Mouse (Mus musculus): ENCODE data around the gene B4galt3. TPM values are rescaled to one million over a fixed set of nuclear protein-coding genes. Genes with fewer than 3 reads are reported as not detected.
A peak's percentile ranks its signal among the peaks of the same experiment; 100 is the strongest.

The B4galt3 gene
- total and polyA plus RNA-seq, 3 experiments, result 16.8 to 33.1 TPM; not detected in 1

DNA sequence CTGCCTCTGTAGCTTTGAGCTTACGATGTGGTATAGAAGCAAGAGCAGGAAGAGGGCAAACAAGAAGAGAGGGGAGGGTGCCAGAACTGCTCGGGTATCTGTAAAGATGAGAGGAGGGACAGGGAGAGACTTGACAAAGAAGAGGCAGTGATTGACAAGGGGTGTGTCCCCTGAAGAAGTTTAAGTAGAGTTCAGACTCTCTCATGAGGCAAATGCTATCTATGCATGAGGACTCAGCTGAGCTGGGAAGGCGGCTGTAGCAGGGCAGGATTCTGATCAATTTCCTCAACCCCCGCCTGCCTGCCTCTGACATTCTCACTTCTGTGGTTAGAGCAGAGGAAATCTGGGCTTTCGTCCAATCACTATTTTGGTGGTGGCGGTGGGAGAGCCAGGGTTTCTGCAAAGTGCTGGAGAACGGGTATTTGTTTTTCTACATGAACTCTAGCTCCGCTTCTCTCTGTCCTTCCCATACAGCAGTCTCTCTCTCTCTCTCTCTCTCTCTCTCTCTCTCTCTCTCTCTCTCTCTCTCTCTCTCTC, 7.5 kb upstream of the B4galt3 start:
- Histone ChIP-seq H3K36me3 (ENCODE audit: control insufficient read depth in 1 of 2, insufficient read depth in 2 of 2, low read length in 2 of 2) (peaks cover 0 to 9% of the 10 kb centered on the region in 2 experiments; a peak in 2 of 4 replicates), H3K4me1 (ENCODE audit: control insufficient read depth in 1 of 2, insufficient read depth in 2 of 2, low read length in 2 of 2) (peaks cover 4 to 17% of the 10 kb centered on the region in 2 experiments; a peak in 3 of 4 replicates), H3K9me3 (replicated peaks; ENCODE audit: insufficient read depth, low read length) (no peaks in the 10 kb centered on the region), H3K79me2 (ENCODE audit: control insufficient read depth, insufficient read depth, low read length, poor library complexity) (no peaks in the 10 kb centered on the region), H3K4me3 (ENCODE audit: control insufficient read depth in 1 of 2, insufficient read depth in 1 of 2, low read depth in 2 of 2, low read length in 2 of 2) (no peak overlapping the region), H3K27me3 (ENCODE audit: control insufficient read depth in 1 of 2, insufficient read depth in 2 of 2, low read length in 2 of 2) (peaks cover 0 to 2% of the 10 kb centered on the region in 2 experiments; a peak in 3 of 4 replicates), H3K9ac (ENCODE audit: control insufficient read depth, low read depth, low read length, poor library complexity, severe bottlenecking) (no peak overlapping the region), H3K27ac (ENCODE audit: control insufficient read depth, low read depth, low read length) (no peak overlapping the region)
- TF ChIP-seq CHD1 (IDR thresholded peaks at IDR 0.05; ENCODE audit: low read depth, low read length) (no peak), RCOR1 (IDR thresholded peaks at IDR 0.05; ENCODE audit: low read depth, low read length) (peak; percentile 92), JUND (IDR thresholded peaks at IDR 0.05; ENCODE audit: low read depth, low read length) (0 out of 2 replicates have a peak, but pooled peaks have one; percentile 71)
- DNase-seq (ENCODE audit: low read depth, low spot score), result peak; percentile 62

- no peaks in the 10 kb centered on the region for H3K9me3 ChIP-seq (replicated peaks; ENCODE audit: insufficient read depth, low read length)
- H3K36me3 ChIP-seq (ENCODE audit: control insufficient read depth in 1 of 2, insufficient read depth in 2 of 2, low read length in 2 of 2), result peaks cover 0 to 9% of the 10 kb centered on the region in 2 experiments; a peak in 2 of 4 replicates
- H3K27ac ChIP-seq (ENCODE audit: control insufficient read depth, low read depth, low read length), result no peak overlapping the region
- peaks cover 0 to 2% of the 10 kb centered on the region in 2 experiments; a peak in 3 of 4 replicates for H3K27me3 ChIP-seq (ENCODE audit: control insufficient read depth in 1 of 2, insufficient read depth in 2 of 2, low read length in 2 of 2)
- no peak overlapping the region for H3K4me3 ChIP-seq (ENCODE audit: control insufficient read depth in 1 of 2, insufficient read depth in 1 of 2, low read depth in 2 of 2, low read length in 2 of 2)
- H3K79me2 ChIP-seq (ENCODE audit: control insufficient read depth, insufficient read depth, low read length, poor library complexity), result no peaks in the 10 kb centered on the region
- TF ChIP-seq ETS1 (IDR thresholded peaks at IDR 0.05; ENCODE audit: low read depth, low read length) (no peak), MYC (IDR thresholded peaks at IDR 0.05; ENCODE audit: low read depth, low read length) (no peak)
- DNase-seq (ENCODE audit: low read depth, low spot score), result no peak
- H3K4me1 ChIP-seq (ENCODE audit: control insufficient read depth in 1 of 2, insufficient read depth in 2 of 2, low read length in 2 of 2), result peaks cover 4 to 17% of the 10 kb centered on the region in 2 experiments; a peak in 3 of 4 replicates
- no peak overlapping the region for H3K9ac ChIP-seq (ENCODE audit: control insufficient read depth, low read depth, low read length, poor library complexity, severe bottlenecking)
Observed at GRCm38 (mm10) chr1:171263185-171263611, 6.9 kb upstream of the B4galt3 start.

- H3K36me3 ChIP-seq (ENCODE audit: control insufficient read depth in 1 of 2, insufficient read depth in 2 of 2, low read length in 2 of 2), result peaks cover 0 to 11% of the 10 kb centered on the region in 2 experiments; a peak in 2 of 4 replicates
- H3K4me3 ChIP-seq (ENCODE audit: control insufficient read depth in 1 of 2, insufficient read depth in 1 of 2, low read depth in 2 of 2, low read length in 2 of 2), result no peak overlapping the region
- DNase-seq (ENCODE audit: low read depth, low spot score), result no peak
- TF ChIP-seq TBP (IDR thresholded peaks at IDR 0.05; ENCODE audit: low read depth, low read length) (no peak), KAT2A (conservative IDR thresholded peaks at IDR 0.05; ENCODE audit: low read depth, low read length) (no peak), MYC (IDR thresholded peaks at IDR 0.05; ENCODE audit: low read depth, low read length) (no peak), GABPA (IDR thresholded peaks at IDR 0.05; ENCODE audit: low read depth, low read length) (no peak), RCOR1 (IDR thresholded peaks at IDR 0.05; ENCODE audit: low read depth, low read length) (no peak), RAD21 (IDR thresholded peaks at IDR 0.05; ENCODE audit: low read depth, low read length) (peak; percentile 17), CHD2 (IDR thresholded peaks at IDR 0.05; ENCODE audit: low read length) (no peak), USF2 (IDR thresholded peaks at IDR 0.05; ENCODE audit: borderline replicate concordance in 1 of 2, insufficient read depth in 1 of 2, low read depth in 1 of 2, low read length in 2 of 2) (no peak), CTCF (IDR thresholded peaks at IDR 0.05 in 2 of 3, conservative IDR thresholded peaks at IDR 0.05 in 1 of 3; ENCODE audit: control insufficient read depth in 1 of 3, insufficient read depth in 1 of 3, low read depth in 2 of 3, low read length in 3 of 3, poor library complexity in 1 of 3, severe bottlenecking in 1 of 3) (peak in 2 of 3 experiments; percentile 8 to 36; a peak in 2 of 6 replicates), ELF1 (IDR thresholded peaks at IDR 0.05; ENCODE audit: low read depth, low read length) (no peak), NRF1 (IDR thresholded peaks at IDR 0.05; ENCODE audit: insufficient read depth, low read depth, low read length, poor library complexity, severe bottlenecking) (no peak), MAX (IDR thresholded peaks at IDR 0.05; ENCODE audit: low read length) (no peak), SMC3 (IDR thresholded peaks at IDR 0.05; ENCODE audit: low read depth, low read length) (peak; percentile 23)
- H3K27ac ChIP-seq (ENCODE audit: control insufficient read depth, low read depth, low read length), result no peak overlapping the region
- peaks cover 0 to 2% of the 10 kb centered on the region in 2 experiments; a peak in 3 of 4 replicates for H3K27me3 ChIP-seq (ENCODE audit: control insufficient read depth in 1 of 2, insufficient read depth in 2 of 2, low read length in 2 of 2)
- no peak overlapping the region for H3K9ac ChIP-seq (ENCODE audit: control insufficient read depth, low read depth, low read length, poor library complexity, severe bottlenecking)
- peaks cover 4 to 20% of the 10 kb centered on the region in 2 experiments; a peak in 3 of 4 replicates for H3K4me1 ChIP-seq (ENCODE audit: control insufficient read depth in 1 of 2, insufficient read depth in 2 of 2, low read length in 2 of 2)
- no peaks in the 10 kb centered on the region for H3K9me3 ChIP-seq (replicated peaks; ENCODE audit: insufficient read depth, low read length)
- H3K79me2 ChIP-seq (ENCODE audit: control insufficient read depth, insufficient read depth, low read length, poor library complexity), result no peaks in the 10 kb centered on the region
Observed at GRCm38 (mm10) chr1:171263666-171264461, 6.3 kb upstream of the B4galt3 start.
